8 mouse cellular contexts compared by ENCODE assay signal in genomic region chr8:85456536-85456935, GRCm38 (mm10). TPM values are rescaled to one million over a fixed set of nuclear protein-coding genes. Genes with fewer than 3 reads are reported as not detected.
DNase-seq lines count a peak whose midpoint lies in the region; ATAC-seq and TF ChIP-seq lines count a peak whose summit lies in the region.

No protein-coding gene starts in this region.

- peaks cover 2 to 5% of the 10 kb centered on the region in 2 experiments for H3K4me1 ChIP-seq in ES-E14 (ENCODE audit: control insufficient read depth in 2 of 2, insufficient read depth in 2 of 2, low read length in 2 of 2, poor library complexity in 1 of 2)
- H3K4me1 ChIP-seq in cerebellum, adult 2 months (ENCODE audit: control insufficient read depth, insufficient read depth, low read length) = no peaks in the 10 kb centered on the region
- peaks cover 10% of the 10 kb centered on the region for H3K4me1 ChIP-seq in liver, embryonic 13.5 days (replicated peaks)

- no peaks in the 10 kb centered on the region for H3K9me3 ChIP-seq in ES-E14 (ENCODE audit: control insufficient read depth, insufficient read depth, low read depth, low read length)
- no peaks in the 10 kb centered on the region for H3K9me3 ChIP-seq in liver, embryonic 13.5 days (replicated peaks)

- no peak overlapping the region for H3K9ac ChIP-seq in ES-E14 (ENCODE audit: insufficient read depth, low read depth, low read length, poor library complexity, severe bottlenecking)
- H3K9ac ChIP-seq in liver, embryonic 13.5 days = no peak overlapping the region

- H3K27me3 ChIP-seq in cerebellum, adult 2 months (ENCODE audit: control insufficient read depth, insufficient read depth, low read length) = no peaks in the 10 kb centered on the region
- H3K27me3 ChIP-seq in liver, embryonic 13.5 days = no peaks in the 10 kb centered on the region

- TF ChIP-seq POLR2A in cerebellum, adult 2 months (IDR thresholded peaks at IDR 0.05; ENCODE audit: borderline replicate concordance, insufficient read depth, low read length) = no peak

- no peaks in the 10 kb centered on the region for H3K36me3 ChIP-seq in ES-E14 (ENCODE audit: control insufficient read depth, insufficient read depth, low read length, poor library complexity, severe bottlenecking)
- no peaks in the 10 kb centered on the region for H3K36me3 ChIP-seq in liver, embryonic 13.5 days

- 9% methylated on average over 14 of the region's 14 CpGs for WGBS in cerebellum, adult 2 months
- WGBS in liver, embryonic 13.5 days (ENCODE audit: insufficient replicate concordance) = 9% methylated on average over 14 of the region's 14 CpGs

- TF ChIP-seq CTCF in cerebellum, adult 2 months (IDR thresholded peaks at IDR 0.05; ENCODE audit: borderline replicate concordance, insufficient read depth, low read depth, low read length) = peak; percentile 88

- peak; percentile 84 for DNase-seq in A20 (ENCODE audit: low read depth, low spot score)
- DNase-seq in ES-E14 (ENCODE audit: low read depth, low spot score) = peak; percentile 88
- peak; percentile 46 to 54 for DNase-seq in cerebellum, adult 2 months
- DNase-seq in frontal cortex, postnatal 36 days (ENCODE audit: low spot score in 2 of 2) = peak; percentile 48 to 66
- peak; percentile 72 for DNase-seq in kidney, adult 9 months
- peak; percentile 30 for DNase-seq in liver, embryonic 13.5 days
- DNase-seq in retina, adult 2 months (ENCODE audit: low read depth, low spot score) = peak; percentile 56

- no peak overlapping the region for H3K27ac ChIP-seq in ES-E14 (ENCODE audit: insufficient read depth, low read depth, low read length, poor library complexity, severe bottlenecking)
- no peak overlapping the region for H3K27ac ChIP-seq in cerebellum, adult 2 months (ENCODE audit: insufficient read depth, low read length)
- H3K27ac ChIP-seq in liver, embryonic 13.5 days = no peak overlapping the region

- no peak for ATAC-seq in liver, embryonic 13.5 days (ENCODE audit: low read depth)
- no peak for ATAC-seq in erythroid progenitor cell, adult 5-6 weeks (replicated peaks; ENCODE audit: low FRiP score, poor library complexity, severe bottlenecking)

- in situ Hi-C loops in ES-E14 (cut with MboI; ENCODE audit: low sequenced_read_pairs in 2 of 2, unreplicated experiment in 2 of 2) = loop anchor here in 1 of 2 experiments (5.0 kb wide), 1 partner anchor 211 kb away; no protein-coding TSS in a partner anchor

- H3K4me3 ChIP-seq in ES-E14 (ENCODE audit: insufficient read depth in 1 of 2, low read depth in 1 of 2, low read length in 2 of 2, poor library complexity in 1 of 2, severe bottlenecking in 1 of 2) = 0 out of 4 replicates have a peak overlapping the region, but pooled peaks of 1 of the 2 experiments have one; percentile 21
- H3K4me3 ChIP-seq in cerebellum, adult 2 months (replicated peaks; ENCODE audit: insufficient read depth, low read depth, low read length) = no peak overlapping the region
- H3K4me3 ChIP-seq in liver, embryonic 13.5 days (replicated peaks) = no peak overlapping the region

- no peak overlapping the region for H3K4me2 ChIP-seq in liver, embryonic 13.5 days

TF ChIP-seq in ES-E14, 5 proteins besides CTCF, POLR2A, EP300 and RAD21:
- TF ChIP-seq ZC3H11A (IDR thresholded peaks at IDR 0.05; ENCODE audit: borderline replicate concordance, low read depth, low read length) = peak; percentile 96
- peak; percentile 77 for TF ChIP-seq MAFK (IDR thresholded peaks at IDR 0.05; ENCODE audit: insufficient read depth, low read depth, low read length)
- TF ChIP-seq CHD2 (IDR thresholded peaks at IDR 0.05; ENCODE audit: low read depth, low read length) = no peak
- TF ChIP-seq ZNF384 (IDR thresholded peaks at IDR 0.05; ENCODE audit: low read depth, low read length) = no peak
- TF ChIP-seq HCFC1 (IDR thresholded peaks at IDR 0.05; ENCODE audit: borderline replicate concordance, insufficient read depth, low read length) = no peak

RNA-seq across cellular contexts. Expression of gene 4921524J17Rik, which starts 23.9 kb away (rescaled TPM):
- 15.0 and 19.5 TPM in 2 replicates for total RNA-seq in ES-E14 (2012; rRNA removed)
- 13.8 and 15.5 TPM in 2 replicates for polyA plus RNA-seq in cerebellum, adult 2 months (2012; rRNA removed)
- 21.4 and 26.1 TPM in 2 replicates for polyA plus RNA-seq in liver, embryonic 13.5 days (2015; fragmentation: Nextera tagmentation; extraction: Ambion mirVana)
- 10.5 and 21.8 TPM in 2 replicates for total RNA-seq in erythroid progenitor cell, adult 5-6 weeks (2015; ENCODE audit: low replicate concordance)
- total RNA-seq in erythroid progenitor cell, adult 5-6 weeks (2017; ENCODE audit: low replicate concordance) = 5.3 and 11.7 TPM in 2 replicates

RNA-seq across cellular contexts. Expression of gene Gpt2, which starts 35.8 kb away (rescaled TPM):
- total RNA-seq in ES-E14 (2012; rRNA removed) = 31.9 and 46.4 TPM in 2 replicates
- polyA plus RNA-seq in cerebellum, adult 2 months (2012; rRNA removed) = 40.5 and 41.0 TPM in 2 replicates
- 13.5 and 17.8 TPM in 2 replicates for polyA plus RNA-seq in liver, embryonic 13.5 days (2015; fragmentation: Nextera tagmentation; extraction: Ambion mirVana)
- total RNA-seq in erythroid progenitor cell, adult 5-6 weeks (2015; ENCODE audit: low replicate concordance) = not detected in 2 replicates
- 0.64 TPM in 1 of 2 replicates, not detected in the other for total RNA-seq in erythroid progenitor cell, adult 5-6 weeks (2017; ENCODE audit: low replicate concordance)

Comparison
In these comparisons a context has a peak if more than half of its experiments do, and no peak if none do; other contexts are left out.
1. DNase-seq: peak in every context shown above with its lines; median percentile 88 in ES-E14; 84 in A20; 72 in kidney, adult 9 months; 57 in frontal cortex, postnatal 36 days; 56 in retina, adult 2 months; 50 in cerebellum, adult 2 months; 30 in liver, embryonic 13.5 days.
2. RNA of gene Gpt2, which starts 35.8 kb away (total RNA-seq): 31.9 to 46.4 TPM in ES-E14; 0.64 TPM in erythroid progenitor cell, adult 5-6 weeks; every median in the first group is over 10 times any median in the second.